Mouse (Mus musculus) lung, embryonic 16.5 days (tissue): Measurements from ENCODE around the gene Tpm1. TPM values are rescaled to one million over a fixed set of nuclear protein-coding genes. Genes with fewer than 3 reads are reported as not detected.

Experiments used
- ATAC-seq: fragments of 200-750 bp; cut with Nextera tagmentation; 2 replicates; pipeline ENCODE4 v1.8.0; 2017; ENCODE audit warnings: low read depth, mild to moderate bottlenecking, moderate library complexity
- H3K27ac ChIP-seq: fragments of 300-500 bp; sonication (generic); 2 replicates; pipeline ENCODE4 v1.5.1; 2014; ENCODE audit warnings: mild to moderate bottlenecking, control low read depth, low read length
- H3K27me3 ChIP-seq: fragments of 300-500 bp; sonication (generic); 2 replicates; pipeline ENCODE4 v1.6.1; 2014; ENCODE audit warnings: low read depth, low read length, mixed read lengths; ENCODE audit not compliant: control insufficient read depth, insufficient read depth
- H3K36me3 ChIP-seq: fragments of 300-500 bp; sonication (generic); 2 replicates; pipeline ENCODE4 v1.6.1; 2014; ENCODE audit warnings: low read length; ENCODE audit not compliant: control insufficient read depth, insufficient read depth
- H3K4me1 ChIP-seq: fragments of 300-500 bp; sonication (generic); replicated peaks from 2 replicates; pipeline ENCODE4 v1.6.1; 2014; ENCODE audit warnings: low read length, mixed read lengths; ENCODE audit not compliant: control insufficient read depth, insufficient read depth
- H3K4me2 ChIP-seq: fragments of 300-500 bp; sonication (generic); 2 replicates; pipeline ENCODE4 v1.6.1; 2014; ENCODE audit warnings: low read depth, low read length, control low read depth
- H3K4me3 ChIP-seq: fragments of 300-500 bp; sonication (generic); 2 replicates; pipeline ENCODE4 v1.5.1; 2014; ENCODE audit warnings: mild to moderate bottlenecking, low read length, control low read depth
- H3K9ac ChIP-seq: fragments of 300-500 bp; sonication (generic); 2 replicates; pipeline ENCODE4 v1.6.1; 2014; ENCODE audit warnings: low read length, control low read depth
- H3K9me3 ChIP-seq: fragments of 300-500 bp; sonication (generic); 2 replicates; pipeline ENCODE4 v1.6.1; 2016; ENCODE audit warnings: low read length; ENCODE audit not compliant: control insufficient read depth
- WGBS: fragments of 180-500 bp; shearing (Covaris S2); extraction: QIAGEN DNeasy Blood & Tissue Kit; methylation state at CpG from one replicate; pipeline ENCODE4 v1.1.7; 2014; 5-methylcytosine and 5-hydroxymethylcytosine counted together
- polyA plus RNA-seq: library from polyadenylated mRNA; unstranded; fragments of >200 nt; fragmentation: Nextera tagmentation; extraction: Ambion mirVana; gene quantifications from 2 replicates; pipeline ENCODE4 v1.2.1, GENCODE M21; 2015

The Tpm1 gene
- polyA plus RNA-seq, 1 experiment from 2014 or later: 782 TPM

- peak; percentile 84 for ATAC-seq
- Histone ChIP-seq H3K4me1 (peaks cover 42% of the 10 kb centered on the region), H3K4me3 (no peak overlapping the region), H3K27ac (peak overlapping the region; percentile 96), H3K9ac (peak overlapping the region; percentile 45; the same call in 1 of the 2 replicates), H3K9me3 (no peaks in the 10 kb centered on the region), H3K4me2 (peak overlapping the region; percentile 20; the same call in 1 of the 2 replicates), H3K27me3 (no peaks in the 10 kb centered on the region), H3K36me3 (no peaks in the 10 kb centered on the region)
- WGBS: 2% methylated on average over 6 of the region's 6 CpGs
These were observed 60.3 kb downstream of the Tpm1 start for GRCm38 (mm10) chr9:66988888-66989414.

DNA sequence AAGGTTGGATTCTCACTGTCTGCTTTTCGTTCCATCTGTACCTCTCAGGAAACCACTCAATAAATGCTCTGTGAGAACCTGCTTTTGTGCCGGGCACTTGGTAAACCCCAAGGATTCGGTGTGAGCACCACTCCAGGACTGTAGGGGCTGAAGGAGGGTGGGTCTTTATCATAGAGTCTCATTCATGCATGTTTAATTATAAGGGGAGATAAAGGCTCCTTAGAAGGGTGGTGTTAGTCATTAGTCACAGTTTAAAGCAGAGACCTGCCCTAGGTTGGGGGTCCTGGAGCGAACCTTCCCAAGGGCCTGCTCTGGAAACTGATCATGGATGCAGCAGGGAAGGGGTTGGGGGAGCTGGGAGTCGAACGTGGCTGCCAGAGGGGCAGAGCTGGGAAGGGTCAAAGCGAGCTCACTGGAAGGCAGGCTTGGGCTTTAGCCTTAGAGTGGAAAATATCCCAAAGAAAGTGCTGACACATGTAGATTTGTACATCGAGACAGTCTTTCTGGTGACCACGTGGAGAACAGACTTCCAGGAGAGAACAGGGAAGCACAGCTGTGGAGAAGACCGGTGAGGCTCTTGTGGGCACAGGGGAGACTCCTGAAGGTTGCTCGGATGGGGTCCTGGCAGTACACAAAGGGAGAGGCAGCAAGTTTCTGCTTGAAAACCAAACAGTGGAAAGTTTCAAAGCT lies 60.9 kb downstream of the Tpm1 start:
- Histone ChIP-seq H3K4me3 (no peak overlapping the region), H3K9me3 (no peaks in the 10 kb centered on the region), H3K4me2 (no peak overlapping the region), H3K4me1 (peaks cover 42% of the 10 kb centered on the region), H3K27ac (peak overlapping the region; percentile 96), H3K27me3 (no peaks in the 10 kb centered on the region), H3K9ac (peak overlapping the region; percentile 45), H3K36me3 (no peaks in the 10 kb centered on the region)
- ATAC-seq: peak; percentile 27
- WGBS: 31% methylated on average over 11 of the region's 11 CpGs

DNA sequence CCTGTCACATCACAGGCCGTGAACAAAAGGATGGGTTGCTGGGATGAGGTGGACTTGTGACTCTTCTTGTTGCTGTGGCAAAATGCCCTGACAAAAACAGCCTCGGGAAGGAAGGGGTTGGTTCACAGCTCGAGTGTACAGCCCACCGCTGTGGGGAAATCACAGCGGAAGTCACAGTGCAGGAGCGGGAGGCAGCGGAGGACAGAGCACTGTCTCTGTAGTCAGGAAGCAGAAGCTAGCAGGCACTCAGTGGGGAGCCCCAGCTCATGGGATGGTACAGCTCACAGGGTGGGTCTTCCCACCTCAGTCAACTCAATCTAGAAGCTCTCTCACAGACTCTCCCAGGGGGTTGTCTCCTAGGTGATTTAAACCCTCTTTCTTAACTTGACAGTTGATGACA lies 63.8 kb downstream of the Tpm1 start:
- no peak overlapping the region for H3K4me3 ChIP-seq
- no peak overlapping the region for H3K27ac ChIP-seq
- H3K36me3 ChIP-seq: no peaks in the 10 kb centered on the region
- H3K4me1 ChIP-seq: peaks cover 25% of the 10 kb centered on the region
- H3K27me3 ChIP-seq: no peaks in the 10 kb centered on the region
- no peak overlapping the region for H3K4me2 ChIP-seq
- WGBS: 70% methylated on average over 7 of the region's 7 CpGs
- no peak for ATAC-seq
- H3K9me3 ChIP-seq: no peaks in the 10 kb centered on the region
- no peak overlapping the region for H3K9ac ChIP-seq

DNA sequence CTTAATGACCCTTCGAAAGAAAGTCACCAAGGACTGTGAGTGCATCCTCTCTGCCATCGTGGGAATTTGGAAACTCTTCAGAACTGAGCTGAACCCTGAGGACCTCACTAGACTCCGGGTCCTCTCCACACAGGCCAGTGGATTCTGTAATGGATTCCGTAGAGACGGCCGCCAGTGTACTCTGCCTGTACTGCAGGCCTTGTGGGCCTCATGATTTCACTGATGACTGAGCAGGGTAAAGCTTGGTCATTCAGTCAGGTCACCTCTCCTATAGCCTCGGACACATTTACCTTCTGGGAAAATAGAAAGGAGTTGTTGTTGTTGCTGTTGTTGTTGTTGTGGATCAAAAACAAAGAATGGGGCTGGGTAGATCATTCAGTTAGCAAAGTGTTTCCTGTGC lies 67.1 kb downstream of the Tpm1 start:
- Histone ChIP-seq H3K27ac (no peak overlapping the region), H3K9me3 (no peaks in the 10 kb centered on the region)
- WGBS: 78% methylated on average over 7 of the region's 7 CpGs

DNA sequence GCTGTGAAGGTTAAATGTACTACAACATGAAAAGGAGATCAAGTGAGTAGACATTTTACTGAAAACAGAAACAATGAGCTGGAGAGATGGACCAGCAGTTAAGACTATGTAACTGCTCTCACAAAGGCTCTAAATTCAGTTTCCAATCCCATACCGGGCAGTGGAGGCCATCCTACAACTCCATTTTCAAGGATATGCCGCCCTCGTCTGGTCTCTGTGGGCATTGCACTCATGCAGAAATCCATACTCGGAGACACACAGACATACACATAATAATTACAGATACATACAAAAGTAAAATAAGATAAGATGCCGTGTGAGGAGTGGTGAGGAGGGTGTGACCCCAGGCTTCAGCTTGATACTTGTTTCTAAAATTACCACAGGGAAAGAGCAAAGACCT lies 68.7 kb downstream of the Tpm1 start:
- Histone ChIP-seq H3K4me1 (peaks cover 3% of the 10 kb centered on the region; the same call in 1 of the 2 replicates), H3K27ac (no peak overlapping the region), H3K4me2 (no peak overlapping the region), H3K9ac (no peak overlapping the region), H3K9me3 (no peaks in the 10 kb centered on the region), H3K27me3 (no peaks in the 10 kb centered on the region), H3K36me3 (no peaks in the 10 kb centered on the region), H3K4me3 (no peak overlapping the region)
- ATAC-seq: 0 out of 2 replicates have a peak, but pooled peaks have one; percentile 23
- WGBS: 9% methylated on average over 5 of the region's 5 CpGs

More for the DNA sequence above, 67.1 kb downstream of the Tpm1 start:
- H3K4me2 ChIP-seq: no peak overlapping the region
- ATAC-seq: no peak
- no peaks in the 10 kb centered on the region for H3K27me3 ChIP-seq
- H3K36me3 ChIP-seq: no peaks in the 10 kb centered on the region
- H3K9ac ChIP-seq: no peak overlapping the region
- no peak overlapping the region for H3K4me3 ChIP-seq
- H3K4me1 ChIP-seq: no peaks in the 10 kb centered on the region; the same call in 1 of the 2 replicates

DNA sequence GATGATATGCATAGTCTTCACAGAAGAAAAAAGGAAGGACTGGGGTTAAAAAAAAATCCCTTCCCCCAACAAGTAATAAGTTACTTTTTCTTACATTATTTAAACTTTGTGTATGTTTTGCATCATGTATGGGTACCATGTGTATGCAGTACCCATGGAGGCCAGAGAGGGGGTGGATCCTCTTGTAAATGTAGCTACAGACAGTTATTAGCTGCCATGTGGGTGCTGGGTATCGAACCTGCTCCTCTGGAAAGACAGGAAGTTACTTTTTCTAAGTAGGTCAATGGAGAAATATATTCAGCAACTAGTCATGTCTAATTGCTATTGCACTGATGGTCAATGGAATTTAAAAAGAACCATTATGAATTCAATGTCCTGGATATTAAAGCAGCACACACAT lies 70.7 kb downstream of the Tpm1 start:
- peaks cover 3% of the 10 kb centered on the region for H3K4me1 ChIP-seq
- no peaks in the 10 kb centered on the region for H3K36me3 ChIP-seq
- no peak overlapping the region for H3K4me2 ChIP-seq
- H3K27ac ChIP-seq: no peak overlapping the region
- no peaks in the 10 kb centered on the region for H3K9me3 ChIP-seq
- no peak overlapping the region for H3K4me3 ChIP-seq
- H3K27me3 ChIP-seq: no peaks in the 10 kb centered on the region
- no peak for ATAC-seq
- WGBS: 55% methylated on average over 1 of the region's 1 CpGs
- no peak overlapping the region for H3K9ac ChIP-seq

GRCm38 (mm10) chr9:66977982-66978381 lies 71.2 kb downstream of the Tpm1 start:
- peaks cover 3% of the 10 kb centered on the region for H3K4me1 ChIP-seq
- H3K9me3 ChIP-seq: no peaks in the 10 kb centered on the region
- no peak overlapping the region for H3K4me2 ChIP-seq
- no peak overlapping the region for H3K27ac ChIP-seq
- no peak overlapping the region for H3K4me3 ChIP-seq
- WGBS: 82% methylated on average over 1 of the region's 1 CpGs
- H3K9ac ChIP-seq: no peak overlapping the region
- H3K36me3 ChIP-seq: no peaks in the 10 kb centered on the region
- ATAC-seq: no peak
- no peaks in the 10 kb centered on the region for H3K27me3 ChIP-seq

DNA sequence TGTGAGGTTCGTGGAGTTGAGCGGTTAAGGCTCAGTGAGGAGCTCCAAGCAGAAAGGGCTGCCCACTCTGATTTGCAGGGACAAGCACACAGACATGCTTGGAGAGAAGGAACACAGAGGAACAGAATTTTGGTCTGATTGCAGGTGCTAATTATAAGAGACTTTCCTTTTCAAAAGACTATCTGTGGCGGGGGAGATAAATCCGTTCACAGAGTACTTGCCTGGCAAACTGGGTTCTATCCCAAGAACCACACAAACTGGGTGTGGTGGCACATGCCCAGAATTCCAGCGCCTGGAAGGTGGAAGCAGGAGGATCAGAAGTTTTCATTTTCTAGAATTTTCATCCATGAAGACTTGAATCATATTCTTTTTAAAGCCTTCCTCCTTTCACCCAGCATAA lies 72.1 kb downstream of the Tpm1 start:
- no peak overlapping the region for H3K27ac ChIP-seq
- H3K27me3 ChIP-seq: no peaks in the 10 kb centered on the region
- 59% methylated on average over 5 of the region's 5 CpGs for WGBS
- peaks cover 3% of the 10 kb centered on the region for H3K4me1 ChIP-seq
- no peak overlapping the region for H3K4me2 ChIP-seq
- no peaks in the 10 kb centered on the region for H3K36me3 ChIP-seq
- H3K9ac ChIP-seq: no peak overlapping the region
- no peak for ATAC-seq
- no peaks in the 10 kb centered on the region for H3K9me3 ChIP-seq
- no peak overlapping the region for H3K4me3 ChIP-seq

DNA sequence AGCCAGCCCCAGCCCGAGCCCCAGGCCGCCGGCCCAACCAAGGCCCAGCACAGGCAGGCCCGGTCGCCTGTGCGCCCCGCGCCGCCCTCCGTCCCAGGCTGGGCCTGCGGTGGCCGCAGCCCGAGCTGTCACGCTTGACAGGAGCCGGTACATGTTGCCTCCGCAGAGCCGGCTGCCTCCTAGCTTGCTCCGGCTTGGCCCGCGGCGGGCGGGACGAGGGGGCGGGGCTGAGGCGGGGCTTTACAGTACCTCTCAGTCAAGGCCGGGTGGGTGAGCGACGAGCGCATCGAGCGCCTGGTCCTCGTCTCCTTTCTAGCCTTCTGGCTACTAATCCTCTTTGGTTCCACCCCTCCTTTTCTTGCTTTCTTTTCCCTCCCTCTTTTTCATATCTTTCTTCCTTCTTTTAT lies 74.0 kb downstream of the Tpm1 start, which contains the start of gene Lactb:
Lactb (minus strand) TSS at position 246 of the 407 bp plus-strand sequence.
- peak; percentile 99 for ATAC-seq
- H3K4me1 ChIP-seq: peaks cover 3% of the 10 kb centered on the region
- under 1% methylated on average over 31 of the region's 32 CpGs for WGBS
- no peaks in the 10 kb centered on the region for H3K9me3 ChIP-seq
- H3K36me3 ChIP-seq: peaks cover 2% of the 10 kb centered on the region
- peak within 1 kb of the TSS; percentile 79 for H3K9ac ChIP-seq
- no peaks in the 10 kb centered on the region for H3K27me3 ChIP-seq
- peak within 1 kb of the TSS; percentile 85 for H3K4me2 ChIP-seq
- H3K27ac ChIP-seq: peak within 1 kb of the TSS; percentile 82
- peak within 1 kb of the TSS; percentile 91 for H3K4me3 ChIP-seq
